Mouse (Mus musculus) spleen, adult 2 months (tissue): ENCODE measurements at regions not wholly inside any gene's neighbourhood (a gene's known extent, or its start where the extent isn't known, plus 50 kb on each side); places are given as distances from the start of the nearest gene placed in this dataset.
A peak's percentile ranks its signal among the peaks of the same experiment; 100 is the strongest.

Source experiments
- DNase-seq, 2 experiments: peaks; one replicate each; pipeline versions ENCODE4 v3.0.0 to v3.0.0-alpha.2; 2012 to 2021; ENCODE audit warnings: low spot score in 2 of 2, low read depth in 1 of 2
- H3K27ac ChIP-seq: fragments of 200-500 bp; 2 replicates; pipeline ENCODE4 v1.5.1; 2012; ENCODE audit warnings: low read length, inconsistent platforms; ENCODE audit not compliant: insufficient read depth
- H3K27me3 ChIP-seq: fragments of 200-500 bp; 2 replicates; pipeline ENCODE4 v1.6.1; 2012; ENCODE audit warnings: mild to moderate bottlenecking, moderate library complexity, low read length, inconsistent platforms; ENCODE audit not compliant: control insufficient read depth, insufficient read depth
- H3K36me3 ChIP-seq: fragments of 200-500 bp; 2 replicates; pipeline ENCODE4 v1.6.1; 2012; ENCODE audit warnings: mild to moderate bottlenecking, low read length, inconsistent platforms; ENCODE audit not compliant: control insufficient read depth, insufficient read depth
- H3K4me1 ChIP-seq: fragments of 200-500 bp; 2 replicates; pipeline ENCODE4 v1.6.1; 2011; ENCODE audit warnings: inconsistent platforms; ENCODE audit not compliant: control insufficient read depth, insufficient read depth, insufficient read length
- H3K4me3 ChIP-seq: fragments of 200-500 bp; 2 replicates; pipeline ENCODE4 v1.5.1; 2011; ENCODE audit warnings: mild to moderate bottlenecking, inconsistent platforms; ENCODE audit not compliant: insufficient read depth, insufficient read length; ENCODE audit errors: extremely low read depth
- CTCF ChIP-seq: fragments of 200-500 bp; IDR thresholded peaks from 2 replicates; pipeline ENCODE4 v1.5.1; 2011; ENCODE audit warnings: mild to moderate bottlenecking, inconsistent platforms; ENCODE audit not compliant: insufficient read depth, insufficient read length, insufficient replicate concordance; ENCODE audit errors: extremely low read depth
- POLR2A ChIP-seq: fragments of 200-500 bp; IDR thresholded peaks from 2 replicates; pipeline ENCODE4 v1.6.1; 2011; ENCODE audit warnings: low read depth, low read length, inconsistent platforms
- WGBS: fragments of 180-500 bp; shearing (Covaris S2); methylation state at CpG from one replicate; pipeline ENCODE4 v1.1.7; 2018; 5-methylcytosine and 5-hydroxymethylcytosine counted together

- no peaks in the 10 kb centered on the region for H3K27me3 ChIP-seq
- no peaks in the 10 kb centered on the region for H3K4me1 ChIP-seq
- no peak for DNase-seq
- H3K4me3 ChIP-seq, result no peak overlapping the region
- TF ChIP-seq POLR2A (no peak), CTCF (no peak)
- H3K36me3 ChIP-seq, result no peaks in the 10 kb centered on the region
- WGBS, result 65% methylated on average over 2 of the region's 2 CpGs
- no peak overlapping the region for H3K27ac ChIP-seq
Measured at GRCm38 (mm10) chr9:115640781-115641180, 268.5 kb upstream of the Gadl1 start.

GRCm38 (mm10) chr9:115642032-115642431 is 267.2 kb upstream of the Gadl1 start:
- Histone ChIP-seq H3K27ac (no peak overlapping the region), H3K4me1 (no peaks in the 10 kb centered on the region), H3K36me3 (no peaks in the 10 kb centered on the region), H3K4me3 (no peak overlapping the region), H3K27me3 (no peaks in the 10 kb centered on the region)
- WGBS, result 80% methylated on average over 4 of the region's 4 CpGs
- no peak for TF ChIP-seq CTCF
- TF ChIP-seq POLR2A, result no peak
- no peak for DNase-seq

- DNase-seq, result no peak
- Histone ChIP-seq H3K27ac (no peak overlapping the region), H3K36me3 (no peaks in the 10 kb centered on the region), H3K4me3 (no peak overlapping the region), H3K4me1 (no peaks in the 10 kb centered on the region), H3K27me3 (no peaks in the 10 kb centered on the region)
- whole genome bisulfite sequencing, result 90% methylated on average over 9 of the region's 9 CpGs
- TF ChIP-seq CTCF (no peak), POLR2A (no peak)
Measured at GRCm38 (mm10) chr9:115644953-115645352, 264.3 kb upstream of the Gadl1 start.

- no peaks in the 10 kb centered on the region for H3K4me1 ChIP-seq
- WGBS, result 88% methylated on average over 7 of the region's 7 CpGs
- H3K27ac ChIP-seq, result no peak overlapping the region
- H3K27me3 ChIP-seq, result no peaks in the 10 kb centered on the region
- no peak for TF ChIP-seq CTCF
- no peaks in the 10 kb centered on the region for H3K36me3 ChIP-seq
- DNase-seq, result no peak
- no peak overlapping the region for H3K4me3 ChIP-seq
Measured at GRCm38 (mm10) chr9:115646226-115646625, 263.0 kb upstream of the Gadl1 start.

DNA sequence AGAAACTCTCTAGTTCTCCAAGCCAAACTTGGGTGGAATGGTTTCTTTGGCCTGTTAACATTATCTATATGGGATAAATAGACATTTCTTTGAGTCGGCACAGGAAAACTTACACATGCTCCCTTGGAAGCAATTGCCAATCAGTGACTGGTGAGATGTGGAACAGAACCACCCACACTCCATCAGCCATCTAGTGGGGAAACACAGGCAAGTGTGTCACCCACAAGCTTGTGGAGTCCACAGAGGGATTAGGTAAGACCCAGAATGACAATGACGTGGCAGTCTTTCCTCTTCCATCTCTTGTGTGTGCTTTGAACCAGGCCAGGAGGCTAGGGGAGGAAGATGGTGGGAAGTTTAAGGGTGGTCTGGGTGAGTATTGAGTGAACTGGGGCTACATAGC is 257.5 kb upstream of the Gadl1 start:
- no peak overlapping the region for H3K27ac ChIP-seq
- peaks cover 4% of the 10 kb centered on the region; the same call in 1 of the 2 replicates for H3K4me1 ChIP-seq
- no peak overlapping the region for H3K4me3 ChIP-seq
- DNase-seq, result no peak
- 86% methylated on average over 2 of the region's 2 CpGs for WGBS
- no peaks in the 10 kb centered on the region for H3K27me3 ChIP-seq
- H3K36me3 ChIP-seq, result no peaks in the 10 kb centered on the region
- no peak for TF ChIP-seq CTCF
- TF ChIP-seq POLR2A, result no peak

DNA sequence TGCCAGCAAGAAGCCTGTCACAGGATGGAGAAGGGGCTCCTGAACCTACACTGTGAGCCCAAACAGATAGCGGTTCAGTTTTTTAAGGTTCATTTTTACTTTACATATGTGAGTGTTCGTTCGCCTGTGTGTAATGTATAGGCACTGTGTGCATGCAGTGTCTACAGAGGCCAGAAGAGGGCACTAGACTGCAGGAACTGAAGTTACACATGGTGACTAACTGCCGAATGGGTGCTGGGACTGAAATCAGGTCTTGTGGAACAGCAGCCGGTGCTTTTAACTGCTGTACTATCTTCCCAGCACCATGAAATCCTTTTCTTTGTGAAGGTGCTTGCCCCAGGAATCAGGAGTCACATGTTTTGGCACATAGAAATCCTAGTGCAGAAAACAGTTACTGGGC is 256.1 kb upstream of the Gadl1 start:
- DNase-seq, result no peak
- Histone ChIP-seq H3K4me3 (no peak overlapping the region), H3K27ac (no peak overlapping the region), H3K4me1 (peaks cover 4% of the 10 kb centered on the region; the same call in 1 of the 2 replicates), H3K36me3 (no peaks in the 10 kb centered on the region), H3K27me3 (no peaks in the 10 kb centered on the region)
- 95% methylated on average over 5 of the region's 5 CpGs for WGBS
- TF ChIP-seq CTCF (no peak), POLR2A (no peak)

GRCm38 (mm10) chr9:115654933-115655332 is 254.3 kb upstream of the Gadl1 start:
- peak in 1 of 2 experiments; percentile 66 for DNase-seq
- H3K36me3 ChIP-seq, result no peaks in the 10 kb centered on the region
- no peaks in the 10 kb centered on the region for H3K27me3 ChIP-seq
- 20% methylated on average over 6 of the region's 6 CpGs for WGBS
- H3K4me3 ChIP-seq, result no peak overlapping the region
- H3K4me1 ChIP-seq, result peaks cover 4% of the 10 kb centered on the region; the same call in 1 of the 2 replicates
- no peak overlapping the region for H3K27ac ChIP-seq
- TF ChIP-seq CTCF, result no peak
- no peak for TF ChIP-seq POLR2A
